Mouse (Mus musculus): ENCODE data around the gene Adcy5. TPM values are rescaled to one million over a fixed set of nuclear protein-coding genes. Genes with fewer than 3 reads are reported as not detected.

The Adcy5 gene
- total and polyA plus RNA-seq, 3 experiments: 0.05 TPM; not detected in 2

DNA sequence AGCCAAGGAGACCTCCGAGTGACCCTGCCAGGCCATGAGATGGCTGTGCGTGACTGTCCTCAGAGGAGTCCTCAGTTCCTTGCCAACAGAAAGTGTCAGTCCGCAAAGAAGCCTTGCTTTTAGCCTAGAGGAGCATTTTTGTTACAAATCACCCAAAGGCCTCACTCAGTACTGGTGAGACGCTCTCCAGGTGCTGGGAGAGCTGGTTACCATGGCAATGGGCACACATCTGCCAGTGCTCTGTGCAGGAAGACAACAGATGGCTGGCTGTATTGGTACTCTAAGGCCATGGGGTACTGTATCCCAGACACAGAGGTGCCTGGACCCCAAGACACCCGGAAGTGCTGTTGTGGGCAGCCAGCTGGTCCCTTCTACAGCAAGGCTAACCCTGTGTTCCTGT, 51.0 kb downstream of the Adcy5 start:
- no peak for ATAC-seq (ENCODE audit: extremely low read depth, insufficient number of reproducible peaks, low FRiP score, poor library complexity, severe bottlenecking)

DNA sequence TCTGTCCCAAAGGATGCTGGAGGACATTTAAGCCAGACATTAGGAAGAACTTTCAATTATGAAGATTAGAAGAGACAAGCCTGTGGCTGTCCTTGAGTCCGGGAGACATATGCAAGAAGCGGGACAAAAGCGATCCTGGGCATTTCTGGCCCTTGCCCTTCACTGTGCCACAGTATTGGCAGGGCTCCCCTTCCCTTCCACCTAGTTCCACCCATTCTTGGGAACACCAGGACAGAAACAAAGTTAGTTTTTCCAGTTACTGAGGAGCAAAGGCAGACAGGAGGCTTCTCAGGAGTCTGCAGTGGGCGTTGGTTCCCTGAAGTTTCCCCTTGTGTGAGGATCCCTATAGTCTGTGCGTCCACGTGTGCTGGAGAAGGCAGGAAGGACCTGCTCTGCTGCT, 51.7 kb downstream of the Adcy5 start:
- ATAC-seq (ENCODE audit: extremely low read depth, insufficient number of reproducible peaks, low FRiP score, poor library complexity, severe bottlenecking): no peak

More for the DNA sequence above, 51.0 kb downstream of the Adcy5 start:
- TF ChIP-seq TAL1 (conservative IDR thresholded peaks at IDR 0.05; ENCODE audit: low read depth, low read length): no peak
- H3K36me3 ChIP-seq (replicated peaks): no peaks in the 10 kb centered on the region
- H3K9me3 ChIP-seq (replicated peaks): no peaks in the 10 kb centered on the region
- peaks cover 11% of the 10 kb centered on the region; the same call in 1 of the 2 replicates for H3K27me3 ChIP-seq (ENCODE audit: insufficient read depth, low read length)
- no peak for DNase-seq (ENCODE audit: low spot score)
- H3K4me1 ChIP-seq (ENCODE audit: insufficient read depth, low read depth, low read length): no peaks in the 10 kb centered on the region
- H3K4me3 ChIP-seq (ENCODE audit: low read depth, low read length): no peak overlapping the region

DNA sequence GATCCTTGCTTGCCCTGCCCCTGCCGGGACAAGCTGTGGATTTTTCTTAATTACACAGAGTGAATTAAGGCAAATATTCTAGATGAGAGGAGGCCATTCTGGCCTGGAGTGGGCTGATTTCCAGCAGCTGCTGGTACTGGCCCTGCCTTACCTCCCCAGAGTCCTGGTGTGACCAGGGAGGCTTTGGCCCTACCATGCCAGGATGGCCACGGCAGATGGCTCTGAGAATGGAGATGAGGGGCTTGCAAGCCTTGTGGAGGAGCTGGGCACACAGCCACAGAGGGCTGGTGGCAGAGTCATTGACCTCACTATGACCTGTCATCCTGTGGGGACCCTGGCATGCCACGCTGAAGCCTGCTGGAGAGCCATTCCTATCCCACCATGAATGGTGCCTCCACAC, 54.1 kb downstream of the Adcy5 start:
- H3K36me3 ChIP-seq (replicated peaks): no peaks in the 10 kb centered on the region
- DNase-seq (ENCODE audit: low spot score) (no peak), ATAC-seq (ENCODE audit: extremely low read depth, insufficient number of reproducible peaks, low FRiP score, poor library complexity, severe bottlenecking) (no peak)
- no peaks in the 10 kb centered on the region for H3K4me1 ChIP-seq (ENCODE audit: insufficient read depth, low read depth, low read length)
- H3K27me3 ChIP-seq (ENCODE audit: insufficient read depth, low read length): peaks cover 9% of the 10 kb centered on the region; the same call in 1 of the 2 replicates
- H3K9me3 ChIP-seq (replicated peaks): no peaks in the 10 kb centered on the region
- TF ChIP-seq GATA2 (IDR thresholded peaks at IDR 0.05; ENCODE audit: borderline replicate concordance, low read depth, low read length) (no peak), TAL1 (conservative IDR thresholded peaks at IDR 0.05; ENCODE audit: low read depth, low read length) (no peak), GATA1 (IDR thresholded peaks at IDR 0.05; ENCODE audit: borderline replicate concordance, low read length) (no peak), CTCF (IDR thresholded peaks at IDR 0.05; ENCODE audit: low read depth, low read length) (no peak), POLR2AphosphoS5 (IDR thresholded peaks at IDR 0.05; ENCODE audit: insufficient replicate concordance, low read depth, low read length) (no peak)
- no peak overlapping the region for H3K4me3 ChIP-seq (ENCODE audit: low read depth, low read length)

More for the DNA sequence above, 51.7 kb downstream of the Adcy5 start:
- TF ChIP-seq GATA1 (IDR thresholded peaks at IDR 0.05; ENCODE audit: borderline replicate concordance, low read length) (no peak), POLR2AphosphoS5 (IDR thresholded peaks at IDR 0.05; ENCODE audit: insufficient replicate concordance, low read depth, low read length) (no peak), TAL1 (conservative IDR thresholded peaks at IDR 0.05; ENCODE audit: low read depth, low read length) (no peak), GATA2 (IDR thresholded peaks at IDR 0.05; ENCODE audit: borderline replicate concordance, low read depth, low read length) (no peak), CTCF (IDR thresholded peaks at IDR 0.05; ENCODE audit: low read depth, low read length) (no peak)
- Histone ChIP-seq H3K36me3 (replicated peaks) (no peaks in the 10 kb centered on the region), H3K27me3 (ENCODE audit: insufficient read depth, low read length) (peaks cover 11% of the 10 kb centered on the region; the same call in 1 of the 2 replicates), H3K4me3 (ENCODE audit: low read depth, low read length) (no peak overlapping the region), H3K4me1 (ENCODE audit: insufficient read depth, low read depth, low read length) (no peaks in the 10 kb centered on the region), H3K9me3 (replicated peaks) (no peaks in the 10 kb centered on the region)
- DNase-seq (ENCODE audit: low spot score): no peak

- DNase-seq (ENCODE audit: low spot score) (no peak), ATAC-seq (ENCODE audit: extremely low read depth, insufficient number of reproducible peaks, low FRiP score, poor library complexity, severe bottlenecking) (no peak)
- Histone ChIP-seq H3K27me3 (ENCODE audit: insufficient read depth, low read length) (peaks cover 8% of the 10 kb centered on the region; the same call in 1 of the 2 replicates), H3K4me3 (ENCODE audit: low read depth, low read length) (no peak overlapping the region), H3K9me3 (replicated peaks) (no peaks in the 10 kb centered on the region), H3K36me3 (replicated peaks) (no peaks in the 10 kb centered on the region), H3K4me1 (ENCODE audit: insufficient read depth, low read depth, low read length) (no peaks in the 10 kb centered on the region)
- TF ChIP-seq TAL1 (conservative IDR thresholded peaks at IDR 0.05; ENCODE audit: low read depth, low read length): no peak
- no peak for TF ChIP-seq GATA1 (IDR thresholded peaks at IDR 0.05; ENCODE audit: borderline replicate concordance, low read length)
- TF ChIP-seq GATA2 (IDR thresholded peaks at IDR 0.05; ENCODE audit: borderline replicate concordance, low read depth, low read length): no peak
- TF ChIP-seq CTCF (IDR thresholded peaks at IDR 0.05; ENCODE audit: low read depth, low read length): no peak
- TF ChIP-seq POLR2AphosphoS5 (IDR thresholded peaks at IDR 0.05; ENCODE audit: insufficient replicate concordance, low read depth, low read length): no peak
Observed at GRCm38 (mm10) chr16:35209753-35210152, 55.1 kb downstream of the Adcy5 start.

DNA sequence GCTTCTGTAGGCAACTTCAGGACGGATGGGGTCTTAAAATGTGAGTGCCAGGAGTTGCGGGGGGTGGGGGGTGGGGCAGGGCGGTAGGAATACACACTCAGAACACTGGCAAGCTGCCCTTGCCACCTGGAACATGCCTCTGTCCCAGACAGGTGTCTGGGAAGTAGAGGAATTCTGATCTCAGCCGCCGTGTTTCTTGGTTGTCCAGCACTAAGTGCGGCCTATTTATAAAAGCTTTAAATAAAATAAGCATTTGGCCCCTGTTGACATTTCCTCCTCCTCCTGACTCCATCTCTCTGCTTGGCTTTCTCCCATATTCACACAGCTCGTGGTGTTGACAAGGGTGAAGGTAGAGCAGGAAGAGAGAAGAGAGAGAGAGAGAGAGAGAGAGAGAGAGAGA, 60.4 kb downstream of the Adcy5 start:
- H3K4me1 ChIP-seq (ENCODE audit: insufficient read depth, low read depth, low read length): no peaks in the 10 kb centered on the region
- no peak for TF ChIP-seq CTCF (IDR thresholded peaks at IDR 0.05; ENCODE audit: low read depth, low read length)
- TF ChIP-seq TAL1 (conservative IDR thresholded peaks at IDR 0.05; ENCODE audit: low read depth, low read length): no peak
- TF ChIP-seq GATA2 (IDR thresholded peaks at IDR 0.05; ENCODE audit: borderline replicate concordance, low read depth, low read length): no peak
- no peak for TF ChIP-seq POLR2AphosphoS5 (IDR thresholded peaks at IDR 0.05; ENCODE audit: insufficient replicate concordance, low read depth, low read length)
- no peak for TF ChIP-seq GATA1 (IDR thresholded peaks at IDR 0.05; ENCODE audit: borderline replicate concordance, low read length)
- H3K4me3 ChIP-seq (ENCODE audit: low read depth, low read length): no peak overlapping the region
- H3K9me3 ChIP-seq (replicated peaks): no peaks in the 10 kb centered on the region
- H3K27me3 ChIP-seq (ENCODE audit: insufficient read depth, low read length): peaks cover 11% of the 10 kb centered on the region
- ATAC-seq (ENCODE audit: extremely low read depth, insufficient number of reproducible peaks, low FRiP score, poor library complexity, severe bottlenecking) (no peak), DNase-seq (ENCODE audit: low spot score) (no peak)
- H3K36me3 ChIP-seq (replicated peaks): no peaks in the 10 kb centered on the region

GRCm38 (mm10) chr16:35215498-35215897, 60.8 kb downstream of the Adcy5 start:
- Histone ChIP-seq H3K9me3 (replicated peaks) (no peaks in the 10 kb centered on the region), H3K4me1 (ENCODE audit: insufficient read depth, low read depth, low read length) (no peaks in the 10 kb centered on the region), H3K27me3 (ENCODE audit: insufficient read depth, low read length) (peaks cover 11% of the 10 kb centered on the region), H3K36me3 (replicated peaks) (no peaks in the 10 kb centered on the region), H3K4me3 (ENCODE audit: low read depth, low read length) (no peak overlapping the region)
- ATAC-seq (ENCODE audit: extremely low read depth, insufficient number of reproducible peaks, low FRiP score, poor library complexity, severe bottlenecking) (no peak), DNase-seq (ENCODE audit: low spot score) (no peak)
- no peak for TF ChIP-seq POLR2AphosphoS5 (IDR thresholded peaks at IDR 0.05; ENCODE audit: insufficient replicate concordance, low read depth, low read length)
- TF ChIP-seq GATA1 (IDR thresholded peaks at IDR 0.05; ENCODE audit: borderline replicate concordance, low read length): no peak
- no peak for TF ChIP-seq CTCF (IDR thresholded peaks at IDR 0.05; ENCODE audit: low read depth, low read length)
- TF ChIP-seq GATA2 (IDR thresholded peaks at IDR 0.05; ENCODE audit: borderline replicate concordance, low read depth, low read length): no peak
- no peak for TF ChIP-seq TAL1 (conservative IDR thresholded peaks at IDR 0.05; ENCODE audit: low read depth, low read length)
